Mouse (Mus musculus): ENCODE data around the gene Fam189a1.

DNA sequence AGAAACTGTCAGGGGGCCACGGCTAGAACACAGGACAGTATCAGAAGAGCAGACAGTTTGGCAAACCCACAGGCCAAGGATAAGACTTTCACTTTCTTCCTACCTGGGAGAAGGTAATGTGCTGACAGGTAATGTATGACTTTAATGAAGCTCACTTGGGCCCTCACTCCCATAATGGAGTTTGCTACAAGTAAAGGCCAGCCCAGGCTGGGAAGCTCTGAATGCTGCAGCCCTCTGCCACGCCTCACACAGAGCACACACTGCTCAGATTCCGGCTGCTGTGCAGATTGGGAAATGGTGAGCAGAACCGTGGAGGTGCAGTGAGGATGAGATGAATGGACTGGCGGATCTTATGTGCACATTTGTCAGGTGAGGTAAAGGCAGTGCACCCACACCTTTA lies 211.7 kb downstream of the Fam189a1 start:
- TF ChIP-seq CTCF (IDR thresholded peaks at IDR 0.05; ENCODE audit: low read depth, low read length) (no peak), POLR2A (IDR thresholded peaks at IDR 0.05; ENCODE audit: borderline replicate concordance, low read depth, low read length) (no peak)

Measured in bone marrow macrophage, adult 2 months (primary cell).